Mouse (Mus musculus) urinary bladder, postnatal 10 days (tissue): Measurements from ENCODE around the gene Prkce.

Experiments
- DNase-seq: peaks from one replicate; pipeline ENCODE4 v3.0.0; 2022; ENCODE audit warnings: low spot score

The Prkce gene

DNA sequence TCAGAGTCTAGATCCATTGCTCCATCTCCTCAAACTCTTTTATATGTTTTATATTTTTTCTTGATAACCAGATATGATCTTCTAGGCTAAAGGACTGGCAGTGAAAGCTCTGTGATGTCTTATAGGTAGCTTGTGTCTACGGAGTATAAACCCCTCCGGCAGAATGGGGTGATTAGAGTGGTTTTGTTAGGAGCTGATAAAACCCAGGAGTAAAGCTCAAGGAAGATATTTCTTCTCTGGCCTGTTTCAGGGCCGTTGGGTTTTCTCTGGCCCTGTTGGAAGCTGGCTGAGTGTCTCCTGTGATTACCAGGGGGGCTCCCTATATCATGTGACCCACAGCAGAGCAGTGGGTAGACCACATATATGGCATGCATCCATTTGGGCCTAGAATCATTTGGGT, 319.9 kb downstream of the Prkce start:
- DNase-seq: no peak

DNA sequence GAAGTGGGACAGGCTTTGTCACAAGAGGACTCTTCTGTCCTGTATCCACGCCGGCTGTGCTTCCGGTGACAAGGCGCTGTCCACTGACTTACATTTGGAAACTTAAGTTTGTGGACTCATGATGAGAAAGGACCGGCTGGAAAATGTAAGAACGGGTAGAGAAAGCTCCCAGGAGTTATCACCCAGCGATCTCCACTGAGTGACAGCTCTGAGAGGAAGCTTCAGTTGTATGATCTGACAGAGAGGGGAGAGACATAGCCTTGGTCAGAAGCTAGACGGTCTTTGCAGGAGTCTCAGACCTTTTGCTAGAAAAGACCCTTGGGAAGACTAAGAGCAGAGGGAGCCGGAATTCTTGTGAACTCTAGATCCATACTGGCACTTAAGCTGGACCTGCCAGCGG, 322.2 kb downstream of the Prkce start:
- no peak for DNase-seq

DNA sequence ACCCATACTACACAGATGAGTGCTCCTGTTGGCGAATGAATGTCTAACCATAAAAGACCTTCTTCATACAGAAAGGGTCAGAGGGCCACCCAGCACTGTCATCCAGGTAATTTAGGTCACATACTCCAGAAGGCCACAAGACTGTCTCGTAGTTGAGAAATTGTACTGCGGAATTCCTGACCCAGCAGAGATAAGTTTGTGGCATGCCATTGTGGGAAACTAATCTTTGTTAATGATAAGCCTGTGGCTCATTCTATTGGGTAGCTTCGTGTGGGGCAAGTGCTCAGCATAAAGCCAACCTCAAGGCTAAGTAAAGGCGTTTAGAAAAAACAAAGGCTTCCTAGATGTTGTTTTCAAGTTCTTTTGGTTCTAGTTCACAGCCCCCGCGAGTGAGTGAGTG, 324.8 kb downstream of the Prkce start:
- no peak for DNase-seq

DNA sequence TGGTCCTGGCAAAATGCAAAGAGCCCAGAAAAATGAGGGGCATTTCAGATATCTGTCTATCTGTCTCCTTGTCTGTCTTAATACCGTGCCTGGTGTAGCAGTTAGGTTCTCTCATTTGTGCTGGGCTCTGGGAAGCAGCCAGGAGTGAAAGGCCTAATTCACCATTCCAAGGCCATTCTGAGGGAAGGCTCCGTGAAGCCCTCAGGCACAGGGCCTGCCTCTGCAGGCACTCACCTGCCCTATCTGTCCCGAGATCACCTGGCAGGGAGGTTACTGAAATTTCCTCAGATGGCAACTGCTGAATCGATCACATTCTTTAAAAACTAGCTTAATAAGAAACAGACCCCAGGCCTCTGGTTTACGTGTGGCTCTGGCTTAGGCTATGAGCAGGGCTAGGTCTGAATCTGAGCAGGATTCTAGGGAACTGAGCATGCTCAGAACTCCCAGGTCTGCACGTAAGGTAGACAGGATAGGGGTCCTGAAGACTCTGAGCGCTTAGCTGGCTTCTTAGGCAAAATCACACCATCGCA, 326.4 kb downstream of the Prkce start:
- DNase-seq: no peak

DNA sequence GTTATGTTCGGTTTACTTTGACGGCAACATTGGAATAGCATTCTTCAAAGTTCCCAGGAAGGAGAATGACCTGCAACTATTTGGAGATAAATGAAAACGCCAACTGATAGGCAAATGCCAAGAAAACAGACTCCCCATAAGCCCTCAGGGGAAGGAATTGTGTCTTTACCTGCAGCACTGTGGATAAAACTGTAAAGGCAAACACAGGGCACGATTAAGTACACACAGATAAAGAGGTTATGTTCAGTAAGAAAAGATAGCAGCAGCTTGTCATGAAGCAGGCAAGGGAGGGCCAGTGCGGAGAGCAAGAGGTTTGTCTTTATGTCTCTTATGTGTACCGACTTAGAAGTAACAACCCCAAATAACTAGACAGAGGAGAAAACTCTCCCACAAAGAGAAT, 326.9 kb downstream of the Prkce start:
- no peak for DNase-seq

DNA sequence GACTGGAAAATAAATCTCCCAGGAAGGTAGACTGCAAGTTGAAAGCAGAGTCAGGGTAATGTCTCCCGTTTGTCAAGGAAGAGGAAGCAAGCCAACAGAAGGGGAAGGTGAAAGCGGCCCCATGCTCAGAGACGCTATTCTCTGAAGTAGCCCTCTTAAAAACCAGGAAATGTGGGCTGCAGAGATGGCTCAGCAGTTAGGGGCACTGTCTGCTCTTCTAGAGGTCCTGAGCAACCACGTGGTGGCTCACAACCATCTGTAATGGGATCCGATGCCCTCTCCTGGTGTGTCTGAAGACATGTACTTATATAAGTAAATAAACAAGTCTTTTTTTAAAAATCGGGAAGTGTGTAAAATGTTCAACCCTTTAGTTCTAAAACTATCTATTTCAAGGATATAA, 327.3 kb downstream of the Prkce start:
- no peak for DNase-seq

DNA sequence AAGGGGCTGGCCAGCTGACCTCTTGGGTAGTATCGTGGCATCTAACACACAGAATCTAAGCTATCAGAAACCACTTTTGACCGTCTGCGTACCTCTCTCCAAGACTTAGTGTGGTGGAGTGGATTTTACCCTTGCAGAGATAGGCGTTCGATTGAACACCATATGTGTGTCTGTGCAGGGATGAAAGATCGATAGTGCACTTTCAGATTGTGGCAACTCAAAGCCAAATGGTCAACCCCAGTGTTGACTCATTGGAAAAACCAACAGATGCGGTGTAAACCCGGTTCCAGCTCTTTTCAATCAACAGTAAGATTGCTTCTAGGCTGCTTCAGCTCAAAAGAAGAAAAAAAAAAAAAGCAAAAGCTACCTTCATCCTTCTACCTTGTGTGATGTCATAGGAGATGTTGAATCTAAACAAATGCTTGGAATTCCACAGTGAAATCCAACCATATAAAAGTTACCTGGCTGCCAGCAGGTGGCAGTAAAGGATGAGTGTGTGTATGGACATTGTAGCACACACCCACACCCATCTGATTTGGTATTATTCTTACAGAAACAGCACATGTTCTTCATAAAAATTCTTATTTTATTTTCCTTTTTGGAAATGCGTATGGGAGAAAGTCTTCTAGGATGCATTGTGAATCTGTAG, 328.7 kb downstream of the Prkce start:
- no peak for DNase-seq

DNA sequence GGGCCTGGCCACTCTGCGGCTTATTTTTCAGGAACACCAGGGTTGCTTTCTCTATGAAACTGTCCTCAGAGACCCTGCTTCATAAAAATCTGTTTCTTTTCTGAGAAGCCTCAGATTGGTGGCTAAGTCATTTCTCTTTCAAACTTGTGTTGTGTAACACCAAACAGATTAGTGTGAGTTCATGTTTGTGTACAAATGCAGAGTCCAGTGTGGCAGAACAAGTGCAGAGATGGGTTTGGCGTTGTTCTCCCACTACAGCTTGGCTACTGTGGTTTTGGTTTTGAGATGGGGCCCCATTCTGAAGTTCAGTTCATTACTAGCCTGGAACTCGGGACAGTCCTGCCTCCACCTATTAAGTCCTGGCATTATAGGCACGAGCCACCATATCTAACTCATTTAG, 329.7 kb downstream of the Prkce start:
- DNase-seq: no peak

DNA sequence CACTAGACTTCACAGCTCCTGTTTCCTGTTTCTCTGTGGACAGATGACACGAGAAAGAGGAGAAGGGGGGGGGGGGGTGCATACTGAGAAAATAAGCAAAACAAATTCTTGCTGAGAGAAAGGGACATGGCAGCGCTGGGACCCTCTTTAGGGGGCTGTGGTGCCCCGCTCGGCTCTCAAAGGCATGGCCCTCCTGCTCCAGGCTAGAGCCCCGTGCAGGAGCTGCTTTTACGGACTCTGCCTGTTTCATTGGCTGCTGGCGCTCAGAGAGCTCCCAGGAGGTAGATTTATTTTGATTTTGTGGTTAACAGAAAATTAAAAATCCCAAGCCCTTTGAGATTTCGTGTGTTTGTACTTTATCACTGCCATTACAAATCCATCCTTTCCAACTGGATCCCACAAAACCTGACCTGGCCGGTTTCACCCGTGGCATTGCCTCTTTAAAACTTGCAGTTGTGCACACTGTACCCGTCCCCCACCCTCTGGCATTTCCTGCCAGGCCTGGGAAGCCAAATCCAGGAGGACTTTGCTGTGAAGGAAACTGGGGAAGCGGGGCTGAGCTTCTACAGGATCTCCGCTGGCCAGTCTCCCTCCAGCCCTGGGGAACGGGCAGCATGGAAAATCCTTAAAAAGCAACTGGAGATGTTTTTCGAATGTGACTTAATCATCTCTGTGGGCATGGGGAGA, 331.9 kb downstream of the Prkce start:
- DNase-seq: no peak

DNA sequence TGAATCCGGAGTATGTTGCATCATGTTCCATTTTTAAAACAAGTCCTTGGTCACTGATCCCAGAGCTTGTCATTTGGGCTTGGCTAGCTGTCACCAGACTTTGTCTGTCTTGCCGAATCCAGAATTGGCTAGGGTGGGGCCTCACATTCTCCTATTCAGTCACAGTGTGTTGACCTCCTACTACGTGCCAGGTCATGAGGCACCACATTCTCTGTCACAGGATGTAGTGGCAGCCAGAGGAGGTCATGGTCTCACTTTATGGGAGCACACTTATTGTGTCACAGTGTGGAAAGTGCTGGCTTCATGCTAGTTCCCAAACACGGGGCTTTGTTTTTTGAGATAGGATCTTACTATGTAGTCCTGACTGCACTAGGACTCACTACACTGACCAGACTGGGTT, 333.8 kb downstream of the Prkce start:
- no peak for DNase-seq

DNA sequence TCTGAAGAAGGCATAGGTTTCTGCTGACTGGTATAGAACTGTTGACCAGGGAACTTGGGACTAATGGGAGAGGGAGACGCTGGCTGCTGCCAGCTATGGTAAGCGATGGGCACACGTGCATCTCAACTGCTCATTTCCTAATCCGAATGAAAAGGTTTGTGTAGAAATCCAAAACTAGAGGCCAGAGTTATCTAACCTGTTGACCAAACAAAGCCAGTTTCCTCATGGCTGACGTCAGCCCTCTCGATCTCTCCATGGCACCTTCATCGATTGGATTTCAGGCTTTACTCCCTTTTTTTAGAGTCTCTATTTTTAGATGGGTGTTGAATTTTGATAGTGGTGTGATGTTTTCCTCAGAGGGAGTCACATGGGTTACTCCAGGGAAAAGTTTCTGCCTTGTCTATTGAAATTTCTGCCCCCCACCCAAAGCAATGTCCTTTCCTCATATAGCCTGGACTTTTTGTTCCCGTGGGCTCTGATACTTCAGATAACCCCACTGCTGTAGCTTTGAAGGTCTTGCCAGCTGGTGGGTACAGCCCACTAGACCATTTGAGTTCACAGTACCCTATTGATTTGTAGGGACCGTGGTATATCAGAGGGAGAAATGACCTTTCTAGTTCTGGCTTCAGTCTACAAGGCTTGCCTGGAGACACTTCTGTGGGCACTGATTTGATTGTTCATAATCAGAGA, 335.8 kb downstream of the Prkce start:
- no peak for DNase-seq

DNA sequence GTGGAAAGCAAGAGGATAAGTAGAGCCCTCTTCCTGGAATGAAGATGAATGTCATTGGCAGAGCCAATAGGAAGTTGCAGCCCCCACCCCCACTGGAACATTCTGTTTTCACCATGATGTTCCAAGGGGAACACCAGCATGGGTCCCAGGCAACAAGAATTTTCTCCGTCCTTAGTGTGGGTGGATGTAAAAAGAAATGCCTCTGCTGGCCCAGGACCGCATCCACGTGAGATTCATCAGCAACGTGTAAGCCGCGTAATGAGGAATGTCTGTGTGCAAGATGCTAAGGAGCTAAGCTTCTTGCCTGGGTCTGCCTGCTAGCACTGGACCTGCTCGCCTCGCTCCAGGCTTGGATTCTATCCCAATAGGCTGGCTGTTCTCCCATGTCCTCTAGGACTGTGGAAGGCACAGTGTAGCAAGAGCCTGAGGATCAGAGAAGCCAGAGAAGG, 337.6 kb downstream of the Prkce start, which contains the start of gene Gm10309:
TSS of gene Gm10309 (minus strand) at position 50 of the 449 bp plus-strand sequence.
- DNase-seq: no peak

DNA sequence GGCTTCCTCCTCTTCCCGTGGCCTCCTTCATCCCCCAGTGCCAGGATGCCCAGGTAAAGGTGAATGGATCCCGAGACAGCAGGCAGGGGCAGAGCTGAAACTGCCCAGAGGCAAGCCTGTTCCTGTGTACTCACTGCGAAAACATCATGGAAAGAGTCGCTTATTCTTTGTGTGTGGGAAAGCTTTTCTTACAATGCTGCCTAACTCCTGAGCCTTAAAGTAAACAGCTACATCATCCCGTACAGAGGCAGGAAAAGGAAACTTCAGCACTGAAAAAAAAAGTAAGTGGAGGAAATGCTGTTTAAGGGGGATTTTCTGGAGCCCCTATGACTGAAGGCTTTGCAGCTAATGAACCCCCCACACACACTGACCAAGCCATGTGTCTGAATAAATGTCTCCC, 339.3 kb downstream of the Prkce start:
- no peak for DNase-seq

DNA sequence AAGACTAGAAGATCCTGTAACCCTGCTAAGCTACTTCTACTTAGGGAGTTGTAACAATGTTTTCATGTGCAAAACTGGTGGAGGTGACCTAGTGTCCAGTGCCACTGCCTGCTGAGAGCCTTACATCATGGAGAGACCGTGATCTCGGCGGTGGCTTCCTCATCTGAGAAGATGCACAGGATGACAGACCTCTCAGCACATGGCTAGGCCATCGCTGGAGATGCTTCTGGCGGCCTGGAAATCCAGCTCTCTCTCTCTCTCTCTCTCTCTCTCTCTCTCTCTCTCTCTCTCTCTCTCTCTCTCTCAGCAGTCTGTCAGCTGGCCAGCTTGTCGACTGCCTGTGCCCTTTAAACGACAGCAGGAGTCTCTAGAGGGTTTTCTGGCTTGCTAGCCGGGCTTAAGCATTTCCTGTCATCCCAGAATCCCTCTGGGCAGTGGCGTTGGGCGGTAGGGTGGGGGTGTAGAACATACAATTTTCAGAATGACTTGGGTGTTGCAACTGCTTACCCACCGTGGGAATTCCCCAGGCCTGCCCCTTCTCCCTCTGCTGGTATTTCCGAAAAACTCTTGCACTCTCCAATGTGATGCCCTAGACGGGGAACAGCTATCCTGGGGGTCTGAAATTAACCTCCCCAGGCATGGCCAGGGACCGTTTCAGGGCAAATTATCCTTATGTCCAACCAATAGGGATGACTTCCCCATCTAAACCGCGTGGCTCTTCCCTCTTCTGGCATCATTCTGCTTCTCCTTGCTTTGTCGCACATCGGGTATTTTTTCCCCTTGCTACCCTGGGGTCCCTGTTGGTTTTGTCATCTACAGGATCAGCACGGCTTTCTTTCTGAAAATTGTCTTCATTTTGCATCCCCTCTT, 340.0 kb downstream of the Prkce start:
- DNase-seq: no peak

DNA sequence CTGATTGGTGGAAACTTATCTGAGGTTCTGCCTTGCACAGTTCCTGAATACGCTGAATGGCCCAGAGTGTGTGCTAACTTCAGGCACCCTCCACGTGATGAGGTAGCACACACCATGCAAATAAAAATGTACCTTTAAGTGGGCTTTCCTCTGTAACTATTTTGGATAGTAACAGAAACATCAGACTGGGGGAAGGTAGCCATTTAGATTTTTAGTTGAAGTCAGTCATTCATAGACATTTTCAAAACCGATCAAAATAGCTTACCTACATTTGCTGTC, 340.6 kb downstream of the Prkce start:
- no peak for DNase-seq

DNA sequence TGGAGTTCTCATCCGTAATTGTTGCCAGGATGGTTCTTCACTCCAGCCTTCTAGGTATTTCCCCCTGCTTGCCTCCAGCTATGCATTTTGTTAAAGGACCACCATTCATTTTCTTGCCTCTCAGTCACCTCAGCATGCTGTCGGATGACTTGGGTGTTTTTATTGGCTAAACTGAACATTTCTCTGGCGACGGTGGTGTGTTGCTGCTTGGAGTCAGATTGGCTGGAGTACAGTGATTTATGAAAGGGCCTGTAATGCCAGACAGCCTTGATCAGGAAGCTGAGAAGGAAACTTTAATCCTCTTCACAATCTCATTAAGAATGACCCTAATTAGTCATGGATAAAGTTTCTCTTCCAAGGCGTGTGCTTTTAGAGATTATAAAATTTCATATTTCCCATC, 342.3 kb downstream of the Prkce start:
- DNase-seq: no peak

DNA sequence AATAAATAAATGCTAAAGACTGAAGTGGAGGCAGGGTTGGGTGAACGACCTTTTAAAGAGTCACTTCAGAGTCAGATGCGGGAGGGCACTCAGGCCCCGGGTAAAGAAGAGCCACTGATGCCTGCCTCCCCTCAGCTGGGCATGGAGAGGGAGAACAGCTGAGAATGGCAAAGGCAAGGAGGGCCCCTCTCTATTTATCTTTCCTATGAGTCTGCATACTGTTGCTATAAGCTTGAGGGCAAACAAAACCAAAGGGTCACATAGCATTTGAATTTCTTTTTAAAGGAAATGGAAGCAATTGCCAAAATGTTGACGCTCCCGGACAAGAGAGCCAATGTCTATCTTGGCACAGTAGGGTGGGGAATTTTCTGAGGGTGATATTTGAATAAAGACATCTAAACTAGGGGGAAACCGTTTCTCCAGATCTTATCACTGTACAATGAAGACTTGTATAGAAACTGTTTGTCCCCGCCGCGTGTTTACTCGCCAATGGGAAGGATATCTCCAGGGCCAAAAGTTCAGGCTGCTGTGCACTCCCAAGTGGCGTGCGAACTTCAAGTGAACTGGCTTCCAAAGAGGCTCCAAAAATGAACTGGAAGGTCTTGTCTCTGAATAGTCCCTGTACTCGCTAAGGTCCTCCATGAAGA, 347.5 kb downstream of the Prkce start:
- no peak for DNase-seq

DNA sequence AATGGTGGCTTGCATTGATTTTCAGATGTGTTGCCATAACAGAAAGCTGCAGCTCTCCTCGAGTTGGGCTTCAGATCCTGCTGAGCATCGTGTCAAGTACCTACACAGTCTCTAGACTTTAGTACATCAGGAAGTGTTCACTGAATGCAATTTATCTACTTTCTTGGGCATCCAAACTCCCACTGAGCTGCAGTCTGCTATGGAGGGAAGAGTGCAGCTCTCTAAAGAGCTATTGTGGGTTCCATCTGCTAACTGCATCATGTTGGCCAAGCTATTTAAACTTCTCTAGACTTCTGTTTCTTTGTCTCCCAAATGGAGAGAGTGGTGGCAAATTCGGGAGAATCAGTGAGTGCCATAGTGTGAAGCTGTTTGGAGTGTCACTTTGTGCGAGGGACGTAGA, 349.0 kb downstream of the Prkce start:
- DNase-seq: no peak

DNA sequence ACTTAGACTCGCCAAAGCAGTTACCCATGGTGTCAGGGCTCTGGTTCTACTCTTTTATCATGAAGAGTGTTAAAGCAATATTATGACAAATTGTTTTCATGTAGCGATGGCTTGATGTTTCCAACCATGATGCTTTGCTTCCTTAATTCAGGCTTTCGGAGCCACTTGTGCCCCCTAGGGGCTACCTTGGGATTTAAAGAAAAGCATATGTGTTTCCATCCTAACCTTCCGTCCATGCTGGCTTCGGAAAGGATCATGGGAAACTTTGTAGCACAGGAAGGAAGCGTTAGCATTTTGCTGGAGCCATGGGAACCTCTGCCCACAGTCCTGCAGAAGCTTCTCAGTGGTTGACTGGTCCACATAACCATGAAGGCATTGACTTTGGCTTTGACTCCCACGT, 351.0 kb downstream of the Prkce start:
- no peak for DNase-seq

DNA sequence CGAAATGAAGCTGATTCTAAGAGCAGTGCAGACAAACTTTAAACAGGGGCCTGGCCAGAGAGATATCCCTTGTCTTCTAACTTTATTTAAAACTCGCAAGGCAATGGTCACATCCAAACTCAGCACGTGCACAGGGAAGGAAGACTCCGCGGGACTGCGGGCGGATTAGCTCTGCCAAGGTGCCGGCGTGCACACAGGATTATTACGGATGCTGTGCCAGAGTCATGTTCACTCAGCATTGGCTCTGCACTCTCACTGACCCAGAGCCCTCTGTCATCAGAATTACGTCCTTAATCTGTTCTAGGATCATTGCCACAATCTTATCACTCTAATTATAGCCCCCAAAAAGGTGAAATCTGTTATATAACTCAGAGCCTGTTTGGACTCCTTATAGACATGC, 353.7 kb downstream of the Prkce start:
- DNase-seq: no peak

DNA sequence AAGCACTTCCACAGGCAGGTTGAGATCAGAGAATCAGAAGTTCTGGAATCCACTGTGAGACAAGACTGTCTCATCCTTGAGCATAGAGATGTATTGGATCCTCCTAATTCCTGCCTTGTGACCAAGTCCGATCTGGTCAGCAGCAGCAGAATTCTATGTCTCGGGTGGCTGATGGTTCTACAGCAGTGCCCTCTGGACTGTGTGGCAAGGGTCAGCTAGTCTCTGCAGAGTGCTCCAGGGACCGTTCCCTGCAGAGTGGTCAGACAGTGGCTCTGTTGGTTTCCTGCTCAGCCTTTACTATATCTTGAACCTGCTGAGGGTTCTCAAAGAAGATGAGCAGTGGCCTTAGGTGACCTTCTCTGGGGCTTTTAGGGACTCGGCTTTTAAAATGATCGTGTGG, 355.1 kb downstream of the Prkce start:
- no peak for DNase-seq

DNA sequence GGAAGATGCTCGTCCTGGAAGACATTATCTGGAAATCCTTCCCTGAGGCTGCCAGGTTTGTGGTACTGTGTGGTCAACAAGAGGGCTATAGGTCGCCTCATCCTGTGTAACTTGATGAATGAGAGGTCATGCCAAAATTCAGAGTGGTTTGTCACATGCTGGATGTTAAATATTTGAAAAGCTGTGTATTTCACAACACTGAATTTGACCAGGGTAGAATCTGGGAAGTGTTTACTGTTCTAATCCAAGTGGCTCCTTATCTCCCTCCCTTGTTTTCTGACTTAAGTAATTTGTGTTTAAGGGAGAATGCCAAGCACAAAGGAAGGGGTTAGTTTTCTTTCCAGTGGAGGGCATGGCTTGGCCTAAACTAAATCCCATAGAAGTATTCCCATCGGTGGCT, 355.8 kb downstream of the Prkce start:
- no peak for DNase-seq
